Mouse (Mus musculus): ENCODE data around the gene Fryl. TPM values are rescaled to one million over a fixed set of nuclear protein-coding genes. Genes with fewer than 3 reads are reported as not detected.
A peak's percentile ranks its signal among the peaks of the same experiment; 100 is the strongest.

Fryl gene
- polyA plus RNA-seq, 1 experiment: 107 TPM

DNA sequence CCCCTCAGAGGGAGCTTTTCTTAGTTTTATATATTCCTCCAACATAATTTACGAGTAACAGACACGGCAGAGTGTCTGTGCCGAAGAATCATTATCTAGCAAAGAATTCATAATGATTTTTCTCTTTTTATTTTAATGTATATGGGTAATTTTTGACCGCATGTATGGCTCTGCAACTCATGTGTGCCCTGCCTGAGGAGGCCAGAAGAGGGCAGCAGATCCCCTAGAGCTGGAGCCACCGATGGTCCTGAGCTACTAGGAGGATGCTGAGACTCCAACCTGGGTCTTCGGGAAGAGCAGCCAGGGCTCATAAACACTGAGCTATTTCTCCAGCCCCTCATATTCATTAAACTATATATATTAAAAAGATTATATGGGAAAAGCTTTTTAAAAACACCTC lies 200.0 kb downstream of the Fryl start:
- H3K4me1 ChIP-seq (replicated peaks; ENCODE audit: control insufficient read depth, insufficient read depth, low read length): no peaks in the 10 kb centered on the region
- peak; percentile 15 for DNase-seq
- H3K36me3 ChIP-seq (ENCODE audit: control insufficient read depth, insufficient read depth, low read length): peaks cover 70% of the 10 kb centered on the region
- no peak overlapping the region for H3K4me3 ChIP-seq (ENCODE audit: control insufficient read depth, insufficient read depth, low read length)
- WGBS: 93% methylated on average over 6 of the region's 6 CpGs
- H3K27ac ChIP-seq (ENCODE audit: control insufficient read depth, insufficient read depth, low read length): no peak overlapping the region
- no peak for TF ChIP-seq POLR2A (IDR thresholded peaks at IDR 0.05; ENCODE audit: control insufficient read depth, extremely low read depth, insufficient read depth, low read length, poor library complexity)
- TF ChIP-seq CTCF (IDR thresholded peaks at IDR 0.05; ENCODE audit: borderline replicate concordance, control insufficient read depth, extremely low read depth, insufficient read depth, low read length, poor library complexity): 0 out of 2 replicates have a peak, but pooled peaks have one; percentile 38
- H3K27me3 ChIP-seq (ENCODE audit: control insufficient read depth, insufficient read depth, low read length): no peaks in the 10 kb centered on the region

DNA sequence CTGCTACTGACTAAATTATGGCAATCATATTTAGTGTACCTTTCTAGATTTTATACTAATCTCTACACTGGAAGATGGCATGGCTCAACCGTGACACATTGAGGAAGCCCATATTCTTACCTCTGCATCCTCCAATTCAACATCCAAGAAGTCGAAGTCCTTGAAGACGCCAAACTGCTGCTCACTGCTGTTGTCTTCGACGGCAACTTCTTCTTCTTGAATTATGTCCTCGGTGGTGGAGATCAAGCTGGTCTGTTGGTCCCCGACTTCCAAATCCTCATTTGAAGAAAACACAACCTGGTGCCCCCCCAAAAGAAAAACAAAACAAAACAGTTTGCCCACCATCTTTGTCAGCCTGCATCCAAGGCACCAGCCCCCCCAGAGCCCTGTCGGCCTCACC lies 202.5 kb downstream of the Fryl start:
- Histone ChIP-seq H3K36me3 (ENCODE audit: control insufficient read depth, insufficient read depth, low read length) (peaks cover 81% of the 10 kb centered on the region), H3K27me3 (ENCODE audit: control insufficient read depth, insufficient read depth, low read length) (no peaks in the 10 kb centered on the region), H3K27ac (ENCODE audit: control insufficient read depth, insufficient read depth, low read length) (no peak overlapping the region), H3K4me1 (replicated peaks; ENCODE audit: control insufficient read depth, insufficient read depth, low read length) (no peaks in the 10 kb centered on the region), H3K4me3 (ENCODE audit: control insufficient read depth, insufficient read depth, low read length) (no peak overlapping the region)
- no peak for TF ChIP-seq CTCF (IDR thresholded peaks at IDR 0.05; ENCODE audit: borderline replicate concordance, control insufficient read depth, extremely low read depth, insufficient read depth, low read length, poor library complexity)
- TF ChIP-seq POLR2A (IDR thresholded peaks at IDR 0.05; ENCODE audit: control insufficient read depth, extremely low read depth, insufficient read depth, low read length, poor library complexity): no peak
- DNase-seq: no peak
- WGBS: 97% methylated on average over 8 of the region's 8 CpGs

DNA sequence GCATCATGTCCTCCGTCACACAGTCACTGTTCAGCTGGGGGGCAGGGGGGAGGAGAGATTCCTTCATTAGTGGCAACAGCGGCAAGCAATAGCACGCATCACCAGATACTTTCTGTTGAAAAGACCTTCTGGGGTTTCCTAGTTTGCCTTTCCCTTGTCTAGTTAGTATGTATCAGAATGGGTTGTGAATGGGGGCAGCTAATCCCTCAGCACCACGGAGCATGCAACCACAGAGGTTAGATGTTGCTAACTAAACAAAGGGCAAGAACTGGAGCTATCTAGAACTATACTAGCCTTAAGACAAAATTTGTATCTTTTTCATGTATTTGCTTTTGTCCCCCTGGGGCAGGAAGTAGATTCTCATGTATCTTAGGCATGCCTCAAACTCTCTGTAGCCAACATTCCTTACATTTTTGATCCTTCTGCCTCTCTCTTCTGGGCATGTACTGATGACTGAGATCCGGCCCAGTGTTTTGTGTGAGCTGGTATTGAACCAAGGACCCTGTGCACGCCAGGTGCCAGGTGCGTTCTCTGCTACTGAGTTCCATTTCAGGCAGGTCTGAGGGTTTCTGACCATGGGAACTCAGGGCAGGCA lies 208.7 kb downstream of the Fryl start:
- no peaks in the 10 kb centered on the region for H3K4me1 ChIP-seq (replicated peaks; ENCODE audit: control insufficient read depth, insufficient read depth, low read length)
- H3K36me3 ChIP-seq (ENCODE audit: control insufficient read depth, insufficient read depth, low read length): peaks cover 75% of the 10 kb centered on the region
- TF ChIP-seq CTCF (IDR thresholded peaks at IDR 0.05; ENCODE audit: borderline replicate concordance, control insufficient read depth, extremely low read depth, insufficient read depth, low read length, poor library complexity) (no peak), POLR2A (IDR thresholded peaks at IDR 0.05; ENCODE audit: control insufficient read depth, extremely low read depth, insufficient read depth, low read length, poor library complexity) (no peak)
- no peak overlapping the region for H3K4me3 ChIP-seq (ENCODE audit: control insufficient read depth, insufficient read depth, low read length)
- 91% methylated on average over 7 of the region's 7 CpGs for WGBS
- no peaks in the 10 kb centered on the region for H3K27me3 ChIP-seq (ENCODE audit: control insufficient read depth, insufficient read depth, low read length)
- no peak for DNase-seq
- H3K27ac ChIP-seq (ENCODE audit: control insufficient read depth, insufficient read depth, low read length): no peak overlapping the region

DNA sequence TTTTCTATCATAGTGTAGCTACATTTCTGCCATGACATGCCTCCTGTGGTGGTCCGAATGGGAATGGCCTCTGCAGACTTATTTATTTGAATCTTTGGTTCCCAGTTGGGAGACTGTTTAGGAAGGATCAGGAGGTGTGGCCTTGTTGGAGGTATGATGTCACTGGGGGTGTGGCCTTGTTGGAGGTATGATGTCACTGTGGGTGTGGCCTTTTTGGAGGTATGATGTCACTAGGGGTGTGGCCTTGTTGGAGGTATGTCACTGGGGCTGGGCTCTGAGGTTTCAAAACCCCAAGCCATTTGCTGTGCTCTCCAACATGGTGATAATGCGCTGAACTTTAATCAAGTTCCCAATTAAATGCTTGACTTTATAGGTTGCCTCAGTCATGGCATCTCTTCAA lies 212.4 kb downstream of the Fryl start:
- peaks cover 58% of the 10 kb centered on the region for H3K36me3 ChIP-seq (ENCODE audit: control insufficient read depth, insufficient read depth, low read length)
- WGBS: 98% methylated on average over 2 of the region's 2 CpGs
- no peaks in the 10 kb centered on the region for H3K27me3 ChIP-seq (ENCODE audit: control insufficient read depth, insufficient read depth, low read length)
- no peak overlapping the region for H3K27ac ChIP-seq (ENCODE audit: control insufficient read depth, insufficient read depth, low read length)
- TF ChIP-seq POLR2A (IDR thresholded peaks at IDR 0.05; ENCODE audit: control insufficient read depth, extremely low read depth, insufficient read depth, low read length, poor library complexity) (no peak), CTCF (IDR thresholded peaks at IDR 0.05; ENCODE audit: borderline replicate concordance, control insufficient read depth, extremely low read depth, insufficient read depth, low read length, poor library complexity) (no peak)
- H3K4me1 ChIP-seq (replicated peaks; ENCODE audit: control insufficient read depth, insufficient read depth, low read length): no peaks in the 10 kb centered on the region
- H3K4me3 ChIP-seq (ENCODE audit: control insufficient read depth, insufficient read depth, low read length): no peak overlapping the region
- DNase-seq: no peak

DNA sequence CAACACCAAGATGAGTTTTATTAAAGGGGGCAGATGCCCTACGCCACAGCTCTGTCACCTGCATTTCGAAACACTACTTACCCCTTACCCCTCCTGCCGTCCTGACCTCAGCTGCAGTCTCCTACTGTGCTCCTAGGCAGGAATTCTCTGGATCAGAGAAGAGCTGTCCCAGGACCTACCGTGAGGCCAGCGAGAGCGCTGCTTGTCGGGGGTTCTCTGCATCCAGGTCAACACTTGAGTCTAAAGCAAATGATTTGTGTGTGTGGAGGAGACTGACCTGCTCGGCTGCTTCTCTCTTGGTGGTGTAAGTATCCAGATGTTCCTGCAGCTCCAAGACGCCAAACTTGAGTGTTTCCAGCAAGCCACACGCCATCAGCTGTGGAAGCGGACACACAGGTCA lies 223.9 kb downstream of the Fryl start:
- 96% methylated on average over 11 of the region's 11 CpGs for WGBS

DNA sequence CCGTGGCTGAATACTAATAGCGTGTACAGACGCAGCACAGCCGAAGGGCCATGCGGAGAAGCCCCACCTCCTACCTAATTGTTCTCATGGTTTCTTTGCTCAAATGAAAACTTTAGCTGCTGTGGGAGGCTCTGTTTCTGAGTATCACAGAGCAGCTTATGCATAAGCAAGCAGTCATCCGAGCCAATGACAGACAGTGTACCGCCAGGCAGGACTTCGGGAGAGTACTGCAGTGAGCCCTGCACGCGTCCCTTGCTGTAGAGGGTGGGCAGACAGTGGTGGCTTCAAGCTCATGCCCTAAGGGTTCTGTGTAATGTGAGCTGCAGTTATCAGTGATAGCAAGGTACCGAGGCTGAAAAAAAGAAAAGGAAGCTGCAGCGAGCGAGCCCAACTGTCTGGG lies 227.8 kb downstream of the Fryl start:
- H3K36me3 ChIP-seq (ENCODE audit: control insufficient read depth, insufficient read depth, low read length): peaks cover 79% of the 10 kb centered on the region

More for the DNA sequence above, 223.9 kb downstream of the Fryl start:
- no peak for DNase-seq
- Histone ChIP-seq H3K36me3 (ENCODE audit: control insufficient read depth, insufficient read depth, low read length) (peaks cover 84% of the 10 kb centered on the region), H3K27ac (ENCODE audit: control insufficient read depth, insufficient read depth, low read length) (no peak overlapping the region), H3K27me3 (ENCODE audit: control insufficient read depth, insufficient read depth, low read length) (no peaks in the 10 kb centered on the region), H3K4me1 (replicated peaks; ENCODE audit: control insufficient read depth, insufficient read depth, low read length) (no peaks in the 10 kb centered on the region), H3K4me3 (ENCODE audit: control insufficient read depth, insufficient read depth, low read length) (no peak overlapping the region)
- TF ChIP-seq POLR2A (IDR thresholded peaks at IDR 0.05; ENCODE audit: control insufficient read depth, extremely low read depth, insufficient read depth, low read length, poor library complexity): no peak
- TF ChIP-seq CTCF (IDR thresholded peaks at IDR 0.05; ENCODE audit: borderline replicate concordance, control insufficient read depth, extremely low read depth, insufficient read depth, low read length, poor library complexity): no peak

DNA sequence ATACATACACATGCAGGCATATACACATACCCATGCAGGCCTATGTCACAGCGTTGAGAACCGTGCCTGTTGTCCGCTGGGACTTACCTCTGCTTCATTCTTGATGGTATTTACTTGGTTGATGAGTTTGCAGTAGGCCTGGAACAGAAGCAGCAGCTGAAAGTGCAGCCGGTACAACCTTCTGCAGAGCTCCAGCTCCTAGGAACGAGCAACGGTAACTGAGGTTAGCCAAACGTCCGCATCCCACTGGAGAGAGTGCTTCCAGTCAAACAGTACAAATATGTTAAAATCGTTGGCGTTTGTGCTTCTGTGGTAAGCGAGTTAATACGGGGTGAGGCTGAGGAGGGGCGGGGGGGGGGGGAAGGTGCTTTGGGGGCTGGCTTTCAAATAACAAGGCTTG lies 232.6 kb downstream of the Fryl start:
- Histone ChIP-seq H3K27ac (ENCODE audit: control insufficient read depth, insufficient read depth, low read length) (no peak overlapping the region), H3K4me3 (ENCODE audit: control insufficient read depth, insufficient read depth, low read length) (no peak overlapping the region), H3K36me3 (ENCODE audit: control insufficient read depth, insufficient read depth, low read length) (peaks cover 56% of the 10 kb centered on the region), H3K4me1 (replicated peaks; ENCODE audit: control insufficient read depth, insufficient read depth, low read length) (no peaks in the 10 kb centered on the region), H3K27me3 (ENCODE audit: control insufficient read depth, insufficient read depth, low read length) (no peaks in the 10 kb centered on the region)
- WGBS: 97% methylated on average over 13 of the region's 13 CpGs
- no peak for DNase-seq
- no peak for TF ChIP-seq CTCF (IDR thresholded peaks at IDR 0.05; ENCODE audit: borderline replicate concordance, control insufficient read depth, extremely low read depth, insufficient read depth, low read length, poor library complexity)
- no peak for TF ChIP-seq POLR2A (IDR thresholded peaks at IDR 0.05; ENCODE audit: control insufficient read depth, extremely low read depth, insufficient read depth, low read length, poor library complexity)

More for the DNA sequence above, 227.8 kb downstream of the Fryl start:
- WGBS: 91% methylated on average over 13 of the region's 13 CpGs
- no peak overlapping the region for H3K27ac ChIP-seq (ENCODE audit: control insufficient read depth, insufficient read depth, low read length)
- no peak for DNase-seq
- H3K4me3 ChIP-seq (ENCODE audit: control insufficient read depth, insufficient read depth, low read length): no peak overlapping the region
- H3K4me1 ChIP-seq (replicated peaks; ENCODE audit: control insufficient read depth, insufficient read depth, low read length): no peaks in the 10 kb centered on the region
- no peak for TF ChIP-seq CTCF (IDR thresholded peaks at IDR 0.05; ENCODE audit: borderline replicate concordance, control insufficient read depth, extremely low read depth, insufficient read depth, low read length, poor library complexity)
- TF ChIP-seq POLR2A (IDR thresholded peaks at IDR 0.05; ENCODE audit: control insufficient read depth, extremely low read depth, insufficient read depth, low read length, poor library complexity): no peak
- no peaks in the 10 kb centered on the region for H3K27me3 ChIP-seq (ENCODE audit: control insufficient read depth, insufficient read depth, low read length)
